Mouse (Mus musculus): Measurements from ENCODE around the gene Fgfr2.

- no peak for TF ChIP-seq CTCF (conservative IDR thresholded peaks at IDR 0.05; ENCODE audit: low read length)
- TF ChIP-seq POU5F1 (IDR thresholded peaks at IDR 0.05; ENCODE audit: borderline replicate concordance, low read length): no peak
Measured at GRCm38 (mm10) chr7:132005996-132006696, 1117.0 kb downstream of the Fgfr2 start.

Data from E14TG2a.4 (cell line).